Mouse (Mus musculus): ENCODE results near the gene Rpn1.

Gene Rpn1
- long read RNA-seq, experiment 1, transcript Rpn1-201 (10 exons, 3,633 nt): major isoform, 240 of 278 reads
- long read RNA-seq, experiment 1, partial matches to known transcripts: 27 of 278 reads
- long read RNA-seq, experiment 1, other reads (novel, unspliced or antisense): 10 of 278 reads
- long read RNA-seq, experiment 2, transcript Rpn1-201 (10 exons, 3,633 nt): major isoform, 409 of 478 reads
- long read RNA-seq, experiment 2, partial matches to known transcripts: 40 of 478 reads
- long read RNA-seq, experiment 2, other reads (novel, unspliced or antisense): 27 of 478 reads

DNA sequence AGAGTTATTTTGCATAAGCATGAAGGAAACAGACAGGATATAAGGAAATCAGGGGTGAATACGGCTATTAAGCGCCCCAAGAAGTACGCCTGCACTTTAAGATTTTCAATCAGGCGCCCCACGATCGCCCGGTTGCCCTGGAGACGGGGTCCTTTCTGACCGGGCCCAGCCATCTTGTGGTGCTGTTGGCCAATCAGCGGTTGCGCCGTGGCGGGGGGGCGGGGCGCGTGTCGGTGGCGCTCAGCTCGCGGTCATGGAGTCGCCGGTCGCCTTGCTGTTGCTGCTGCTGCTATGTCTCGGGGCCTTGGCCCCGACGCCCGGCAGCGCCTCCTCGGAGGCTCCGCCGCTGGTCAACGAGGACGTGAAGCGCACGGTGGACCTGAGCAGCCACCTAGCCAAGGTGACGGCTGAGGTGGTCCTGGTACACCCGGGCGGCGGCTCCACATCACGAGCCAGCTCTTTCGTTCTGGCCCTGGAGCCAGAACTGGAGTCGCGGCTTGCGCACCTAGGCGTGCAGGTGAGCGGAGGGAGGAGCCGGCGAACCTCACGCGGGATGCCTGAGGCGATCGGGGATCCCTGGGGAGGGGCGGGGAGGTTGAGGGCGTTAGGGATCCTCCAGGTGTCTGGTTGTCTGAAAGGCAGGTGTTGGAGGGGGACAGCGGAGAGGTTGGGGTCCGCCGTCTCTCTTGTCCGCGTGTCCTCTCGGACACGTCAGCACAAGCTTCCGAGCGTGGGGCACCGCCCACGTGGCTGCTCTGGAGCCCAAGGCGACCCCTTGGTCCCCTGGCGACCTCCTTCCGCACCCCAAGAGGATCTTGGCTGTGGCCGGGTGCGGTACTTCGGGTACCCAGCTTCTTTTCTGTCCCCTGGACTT lies at the start of gene Rpn1:
Gene Rpn1, plus strand, starts transcription at position 205 of the 874 bp plus-strand sequence.
- intact Hi-C loops (cut with DNase I): no loop called here

GRCm38 (mm10) chr6:88037471-88038045 lies 46.7 kb upstream of the Rpn1 start:
- intact Hi-C loops (cut with DNase I): no loop called here

DNA sequence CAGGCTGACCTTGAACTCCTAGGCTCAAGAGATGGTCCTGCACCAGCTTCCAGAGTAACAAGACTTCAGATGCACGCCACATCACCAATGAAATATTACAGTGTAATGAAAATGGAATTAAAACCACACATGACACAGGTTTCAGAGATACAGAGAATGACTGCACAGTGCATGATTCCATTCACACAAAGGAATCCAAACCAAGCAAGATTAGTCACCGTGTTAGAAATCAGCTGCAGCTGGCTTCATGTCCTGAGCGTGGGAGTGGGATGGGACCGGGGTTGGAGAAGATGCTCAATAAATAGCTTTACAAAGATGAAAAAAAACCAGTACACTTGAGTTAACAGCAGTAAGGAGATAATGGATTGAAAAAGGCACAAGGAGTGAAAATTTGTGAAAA lies 44.9 kb upstream of the Rpn1 start:
- intact Hi-C loops (cut with DNase I): no loop called here

- intact Hi-C loops (cut with DNase I): no loop called here
These were observed 43.1 kb upstream of the Rpn1 start for GRCm38 (mm10) chr6:88041221-88041620.

DNA sequence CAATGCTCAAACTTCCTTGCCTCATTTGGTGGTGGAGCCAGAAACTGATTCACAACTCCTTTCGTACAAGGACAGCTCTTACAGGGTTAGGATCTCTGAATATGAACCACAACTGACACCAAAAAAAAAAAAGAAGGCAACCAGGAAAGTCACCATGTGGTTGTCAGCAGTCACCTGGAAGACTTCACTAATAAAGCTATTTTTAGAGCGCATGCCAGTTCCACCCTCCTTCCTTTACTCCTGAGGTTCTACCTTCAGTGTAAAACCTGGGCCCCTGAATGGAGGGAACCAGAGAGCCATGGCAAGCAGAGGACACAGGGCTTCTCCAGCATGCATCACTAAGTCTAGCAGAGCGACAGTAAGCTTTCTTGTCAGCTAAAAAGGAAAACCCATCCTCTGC lies 41.9 kb upstream of the Rpn1 start:
- intact Hi-C loops (cut with DNase I): no loop called here

- intact Hi-C loops (cut with DNase I): no loop called here
These were observed 40.1 kb upstream of the Rpn1 start for GRCm38 (mm10) chr6:88044234-88044576.

DNA sequence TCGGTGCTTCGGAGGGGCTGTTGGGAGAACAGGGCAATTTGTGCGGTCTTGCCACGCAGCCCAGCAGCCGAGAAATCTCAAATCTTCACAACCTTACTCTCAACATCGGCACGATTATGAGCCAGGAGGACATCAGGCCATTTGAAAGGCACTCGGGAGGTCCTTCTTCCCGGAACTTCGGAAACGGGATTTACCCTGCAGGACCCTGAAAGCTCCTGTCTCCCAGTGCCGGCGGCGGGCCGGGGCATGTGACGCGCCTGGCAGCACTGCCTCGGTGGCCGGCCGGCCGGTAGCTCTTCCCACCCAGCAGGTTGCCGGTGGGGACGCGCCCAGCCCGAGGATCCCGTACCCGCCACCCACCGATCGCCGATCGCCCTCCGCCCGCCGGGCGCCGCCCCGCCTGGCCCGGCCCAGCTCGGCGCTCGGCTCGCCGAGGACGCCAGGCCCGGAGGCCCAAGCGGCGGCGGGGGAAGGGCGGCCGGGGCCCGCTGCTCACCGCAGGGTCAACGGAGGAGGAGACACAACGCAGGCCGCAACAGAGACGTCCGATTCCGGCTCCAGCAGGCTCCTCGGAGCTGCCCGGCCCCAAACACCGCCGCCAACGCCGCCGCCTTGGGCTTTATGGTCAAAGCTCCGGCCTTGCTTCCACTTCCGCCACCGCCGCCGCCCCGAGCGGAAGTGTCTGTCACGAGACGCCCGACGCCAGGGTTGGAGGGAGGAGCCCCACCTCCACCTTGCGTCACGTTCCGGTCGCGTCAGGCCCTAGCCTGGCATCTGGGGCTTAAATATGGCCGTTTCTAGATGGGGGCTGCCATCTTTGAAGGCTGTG lies 39.5 kb upstream of the Rpn1 start, which contains the start of gene Rab7:
Gene Rab7, minus strand, starts transcription at position 694 of the 829 bp plus-strand sequence.
- intact Hi-C loops (cut with DNase I): no loop called here

- intact Hi-C loops (cut with DNase I): no loop called here
These were observed 38.9 kb upstream of the Rpn1 start for GRCm38 (mm10) chr6:88045406-88045766.

- intact Hi-C loops (cut with DNase I): no loop called here
These were observed 36.4 kb upstream of the Rpn1 start for GRCm38 (mm10) chr6:88047853-88048252.

DNA sequence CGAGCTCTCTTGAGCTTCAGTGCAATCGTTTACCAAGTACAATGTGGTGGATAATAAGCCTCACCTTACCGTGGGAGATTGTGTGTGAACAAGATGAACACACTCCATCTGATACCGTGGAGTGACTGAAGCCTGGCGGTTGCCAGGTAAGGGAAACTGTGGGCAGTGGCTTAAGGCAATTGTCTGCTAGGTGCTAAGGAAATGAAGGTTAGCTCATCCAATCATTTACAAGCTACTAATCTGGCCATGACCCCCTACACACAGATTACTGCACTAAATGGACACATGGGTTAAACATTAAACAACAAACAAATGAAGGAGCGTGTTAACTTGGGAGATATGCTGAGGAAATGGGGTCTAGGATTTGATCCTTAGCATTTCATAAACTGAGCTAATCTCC lies 35.3 kb upstream of the Rpn1 start:
- intact Hi-C loops (cut with DNase I): no loop called here

DNA sequence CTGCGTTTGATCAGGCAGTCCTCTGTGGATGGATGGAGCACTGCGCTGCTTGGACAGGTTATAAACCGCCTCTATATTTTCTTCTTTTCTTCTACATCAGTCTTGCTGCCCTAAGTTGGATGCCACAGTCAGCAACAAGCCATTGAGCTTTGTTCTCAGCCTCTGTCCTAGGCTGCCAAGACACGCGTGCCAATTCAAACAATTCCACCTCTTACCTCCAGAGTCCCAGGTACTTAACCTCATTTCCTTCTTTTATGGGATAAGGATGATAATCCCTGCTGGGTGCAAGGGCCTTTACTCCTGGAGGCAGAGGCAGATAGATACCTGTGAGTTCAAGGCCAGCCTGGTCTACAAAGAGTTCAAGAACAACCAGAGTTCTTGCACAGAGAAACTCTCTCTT lies 33.1 kb upstream of the Rpn1 start:
- intact Hi-C loops (cut with DNase I): no loop called here

GRCm38 (mm10) chr6:88053228-88054080 lies 30.8 kb upstream of the Rpn1 start:
- intact Hi-C loops (cut with DNase I): no loop called here

DNA sequence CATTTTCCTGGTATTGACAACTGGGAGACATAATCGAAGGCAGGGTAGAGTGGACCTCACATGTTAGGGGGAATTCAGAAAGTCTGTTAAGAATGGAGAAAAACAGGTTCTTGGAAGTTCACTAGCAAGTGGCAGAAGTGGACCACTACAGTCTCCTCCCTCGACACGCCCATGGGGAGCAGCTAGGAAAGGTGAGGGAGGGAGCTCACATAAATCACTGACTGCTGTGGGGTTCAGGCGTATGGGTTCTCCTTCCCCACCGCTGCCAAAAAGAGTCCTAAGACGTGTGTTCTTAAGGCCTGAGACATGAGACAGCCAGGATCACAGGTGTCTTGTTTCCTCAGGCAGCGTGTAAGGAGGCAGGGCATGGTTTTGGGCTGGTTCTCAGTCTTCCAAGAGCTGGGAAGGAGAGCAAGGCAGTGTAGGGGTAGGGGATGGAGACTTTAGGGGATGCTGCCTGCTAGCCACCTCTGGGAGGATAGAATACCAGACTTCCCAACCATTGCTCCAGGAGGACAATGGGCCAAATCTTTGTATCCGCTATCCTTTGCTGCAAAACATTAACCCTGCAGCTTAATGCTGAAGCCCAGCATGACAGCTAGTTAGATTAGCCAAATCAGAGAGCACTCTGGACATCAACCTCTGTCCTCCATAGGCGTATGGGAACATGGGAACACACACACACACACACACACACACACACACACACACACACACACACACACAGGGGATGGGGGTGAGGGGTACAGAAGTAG lies 30.0 kb upstream of the Rpn1 start:
- intact Hi-C loops (cut with DNase I): no loop called here

GRCm38 (mm10) chr6:88055663-88056062 lies 28.6 kb upstream of the Rpn1 start:
- intact Hi-C loops (cut with DNase I): no loop called here

DNA sequence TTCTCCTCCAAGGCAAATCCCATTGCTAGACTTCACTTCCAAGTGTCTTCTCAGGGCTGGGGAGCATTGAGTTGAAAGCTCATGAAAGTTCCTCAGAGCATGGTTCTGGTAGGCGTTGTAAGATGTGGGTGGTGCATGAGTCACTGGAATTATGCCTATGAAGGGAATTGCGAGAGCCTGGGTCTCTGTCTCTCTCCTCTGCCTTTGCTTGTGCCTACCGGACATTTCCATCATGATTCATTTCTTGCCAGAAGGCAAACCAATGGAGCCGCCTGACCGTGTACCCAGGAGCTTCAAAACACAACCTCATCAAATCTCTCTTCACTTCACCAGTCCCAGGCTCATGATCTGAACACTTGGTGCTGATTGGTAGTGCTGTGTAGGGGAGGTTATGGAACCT lies 27.4 kb upstream of the Rpn1 start:
- intact Hi-C loops (cut with DNase I): no loop called here

DNA sequence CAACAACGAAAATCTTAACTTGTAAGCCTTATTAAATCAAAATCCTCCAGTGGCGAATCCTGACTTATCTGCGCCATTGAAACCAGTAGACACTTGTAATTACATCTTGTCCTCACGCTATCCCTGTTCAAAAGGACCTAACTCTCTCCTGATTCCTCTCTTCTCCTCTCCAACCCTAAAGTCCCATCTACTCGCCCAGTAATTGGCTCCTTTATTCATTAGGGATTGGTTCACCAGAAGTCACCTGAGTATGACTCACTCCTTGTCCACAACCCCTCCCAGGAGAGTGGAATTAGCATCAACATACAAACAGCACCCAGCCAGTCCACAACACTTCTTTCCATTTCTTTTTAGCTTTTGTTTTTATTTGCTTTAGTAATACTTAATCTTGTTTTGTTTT lies 24.4 kb upstream of the Rpn1 start:
- intact Hi-C loops (cut with DNase I): no loop called here

- intact Hi-C loops (cut with DNase I): no loop called here
These were observed 23.7 kb upstream of the Rpn1 start for GRCm38 (mm10) chr6:88060602-88061001.

GRCm38 (mm10) chr6:88061406-88061805 lies 22.9 kb upstream of the Rpn1 start:
- intact Hi-C loops (cut with DNase I): no loop called here

- intact Hi-C loops (cut with DNase I): no loop called here
These were observed 21.9 kb upstream of the Rpn1 start for GRCm38 (mm10) chr6:88062398-88062797.
